Mouse (Mus musculus): ENCODE results near the gene Rere. TPM values are rescaled to one million over a fixed set of nuclear protein-coding genes. Genes with fewer than 3 reads are reported as not detected.

Gene Rere
- total and polyA plus RNA-seq, 2 experiments from 2014 or later = 25.9 to 32.9 TPM

DNA sequence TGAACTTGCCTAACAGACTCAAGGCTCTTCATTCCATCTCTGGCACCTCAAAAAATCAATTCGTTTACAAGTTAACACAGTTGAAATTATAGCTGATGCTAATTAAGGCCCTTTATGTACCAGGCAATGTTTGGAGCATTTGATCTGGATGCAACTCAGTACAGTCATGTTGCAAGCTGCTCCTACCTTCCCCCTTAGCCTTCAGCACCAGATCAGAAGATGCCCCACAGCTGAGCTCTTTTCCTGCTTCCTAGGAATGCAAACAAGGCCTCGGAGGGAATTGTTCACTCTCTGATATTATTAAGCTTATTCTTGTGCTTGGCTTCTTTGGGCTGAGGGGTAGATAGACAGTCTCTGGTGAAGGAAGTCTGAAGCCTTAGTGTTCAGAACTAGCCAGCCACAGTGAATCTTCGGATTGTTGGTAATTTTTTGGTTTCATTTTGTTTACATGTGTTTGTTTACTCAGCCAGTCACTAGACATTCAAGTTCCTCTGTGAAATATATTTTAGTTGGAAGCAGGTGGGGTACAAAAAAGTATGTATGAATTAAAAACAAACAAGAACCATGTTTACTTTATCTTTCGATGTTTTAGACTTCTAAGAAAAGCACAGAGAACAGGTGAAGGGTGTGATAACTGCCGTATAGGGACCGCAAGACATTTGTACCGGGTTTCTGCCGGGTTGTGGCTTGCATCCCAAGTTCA, 306.3 kb downstream of the Rere start:
- Histone ChIP-seq H3K36me3 (ENCODE audit: insufficient read depth, low read length) (no peaks in the 10 kb centered on the region), H3K9ac (replicated peaks; ENCODE audit: low read length) (no peak overlapping the region), H3K9me3 (ENCODE audit: low read length) (no peaks in the 10 kb centered on the region), H3K27ac (peak overlapping the region; percentile 45; the same call in 1 of the 2 replicates), H3K27me3 (ENCODE audit: insufficient read depth, low read length) (no peaks in the 10 kb centered on the region), H3K4me2 (ENCODE audit: low read depth, low read length) (no peak overlapping the region), H3K4me3 (ENCODE audit: low read length) (no peak overlapping the region), H3K4me1 (ENCODE audit: insufficient read depth, low read length) (peaks cover 33% of the 10 kb centered on the region)
- 79% methylated on average over 8 of the region's 8 CpGs for WGBS
- DNase-seq (ENCODE audit: low spot score) (no peak), ATAC-seq (no peak)
- TF ChIP-seq CTCF (IDR thresholded peaks at IDR 0.05; ENCODE audit: low read depth) = no peak

GRCm38 (mm10) chr4:150588300-150588621, 306.8 kb downstream of the Rere start:
- ATAC-seq (no peak), DNase-seq (ENCODE audit: low spot score) (no peak)
- Histone ChIP-seq H3K4me1 (ENCODE audit: insufficient read depth, low read length) (peaks cover 29% of the 10 kb centered on the region), H3K27ac (no peak overlapping the region), H3K4me3 (ENCODE audit: low read length) (no peak overlapping the region), H3K9ac (replicated peaks; ENCODE audit: low read length) (no peak overlapping the region), H3K4me2 (ENCODE audit: low read depth, low read length) (no peak overlapping the region), H3K36me3 (ENCODE audit: insufficient read depth, low read length) (no peaks in the 10 kb centered on the region), H3K27me3 (ENCODE audit: insufficient read depth, low read length) (no peaks in the 10 kb centered on the region), H3K9me3 (ENCODE audit: low read length) (no peaks in the 10 kb centered on the region)
- WGBS = 69% methylated on average over 2 of the region's 2 CpGs
- no peak for TF ChIP-seq CTCF (IDR thresholded peaks at IDR 0.05; ENCODE audit: low read depth)

GRCm38 (mm10) chr4:150590621-150591282, 309.3 kb downstream of the Rere start:
- ATAC-seq (no peak), DNase-seq (ENCODE audit: low spot score) (no peak)
- no peak overlapping the region for H3K4me2 ChIP-seq (ENCODE audit: low read depth, low read length)
- H3K4me3 ChIP-seq (ENCODE audit: low read length) = no peak overlapping the region
- no peaks in the 10 kb centered on the region for H3K36me3 ChIP-seq (ENCODE audit: insufficient read depth, low read length)
- H3K27ac ChIP-seq = no peak overlapping the region
- WGBS = 39% methylated on average over 3 of the region's 3 CpGs
- no peaks in the 10 kb centered on the region for H3K27me3 ChIP-seq (ENCODE audit: insufficient read depth, low read length)
- H3K4me1 ChIP-seq (ENCODE audit: insufficient read depth, low read length) = peaks cover 13% of the 10 kb centered on the region
- no peaks in the 10 kb centered on the region for H3K9me3 ChIP-seq (ENCODE audit: low read length)
- TF ChIP-seq CTCF (IDR thresholded peaks at IDR 0.05; ENCODE audit: low read depth) = no peak
- H3K9ac ChIP-seq (replicated peaks; ENCODE audit: low read length) = no peak overlapping the region

DNA sequence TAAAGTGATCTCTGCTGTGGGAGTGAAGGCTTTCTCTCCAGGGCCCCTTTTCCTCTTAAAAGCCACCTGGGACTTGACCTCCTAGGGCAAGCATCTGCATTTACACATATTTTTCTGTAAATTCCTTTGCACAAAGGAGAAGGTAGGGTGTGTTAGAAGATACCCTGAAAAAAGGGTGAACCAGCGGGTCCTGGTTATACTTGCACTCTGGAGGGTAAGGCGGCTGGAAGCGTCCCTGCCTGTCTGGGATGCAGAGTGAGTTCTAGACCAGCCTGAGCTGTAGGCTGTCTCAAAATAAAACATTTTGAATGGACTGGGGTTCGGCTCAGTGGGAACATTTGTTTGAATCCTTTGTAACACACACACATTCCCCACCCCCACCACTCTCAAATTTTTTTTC, 310.2 kb downstream of the Rere start:
- Histone ChIP-seq H3K9ac (replicated peaks; ENCODE audit: low read length) (no peak overlapping the region), H3K27ac (no peak overlapping the region), H3K27me3 (ENCODE audit: insufficient read depth, low read length) (no peaks in the 10 kb centered on the region), H3K4me1 (ENCODE audit: insufficient read depth, low read length) (peaks cover 10% of the 10 kb centered on the region), H3K9me3 (ENCODE audit: low read length) (no peaks in the 10 kb centered on the region), H3K4me3 (ENCODE audit: low read length) (no peak overlapping the region), H3K4me2 (ENCODE audit: low read depth, low read length) (no peak overlapping the region), H3K36me3 (ENCODE audit: insufficient read depth, low read length) (no peaks in the 10 kb centered on the region)
- WGBS = 70% methylated on average over 4 of the region's 4 CpGs
- no peak for ATAC-seq
- no peak for TF ChIP-seq CTCF (IDR thresholded peaks at IDR 0.05; ENCODE audit: low read depth)
- no peak for DNase-seq (ENCODE audit: low spot score)

DNA sequence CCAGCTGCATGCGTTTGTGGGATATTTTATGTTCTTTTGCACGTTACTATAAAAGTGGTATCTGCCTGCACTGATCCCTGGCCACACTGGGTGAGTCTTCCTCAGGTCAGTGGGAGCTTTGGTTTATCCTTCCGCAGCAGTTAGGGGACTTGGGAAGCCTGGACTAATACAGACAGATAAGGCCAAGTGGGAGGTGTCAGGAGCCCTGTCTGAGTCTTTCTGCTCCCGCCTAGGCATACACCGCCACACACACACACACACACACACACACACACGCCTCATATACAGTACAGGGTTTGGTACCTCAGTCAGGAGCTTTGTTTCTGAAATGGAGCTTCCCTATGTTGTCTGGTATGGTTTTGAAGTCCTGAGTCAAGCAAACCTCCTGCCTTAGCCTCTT, 310.6 kb downstream of the Rere start:
- Histone ChIP-seq H3K4me3 (ENCODE audit: low read length) (no peak overlapping the region), H3K9me3 (ENCODE audit: low read length) (no peaks in the 10 kb centered on the region), H3K27ac (no peak overlapping the region), H3K4me2 (ENCODE audit: low read depth, low read length) (no peak overlapping the region), H3K9ac (replicated peaks; ENCODE audit: low read length) (no peak overlapping the region), H3K36me3 (ENCODE audit: insufficient read depth, low read length) (no peaks in the 10 kb centered on the region), H3K4me1 (ENCODE audit: insufficient read depth, low read length) (peaks cover 10% of the 10 kb centered on the region), H3K27me3 (ENCODE audit: insufficient read depth, low read length) (no peaks in the 10 kb centered on the region)
- DNase-seq (ENCODE audit: low spot score) (no peak), ATAC-seq (no peak)
- no peak for TF ChIP-seq CTCF (IDR thresholded peaks at IDR 0.05; ENCODE audit: low read depth)
- 75% methylated on average over 6 of the region's 6 CpGs for WGBS

GRCm38 (mm10) chr4:150593473-150594217, 312.2 kb downstream of the Rere start:
- Histone ChIP-seq H3K4me2 (ENCODE audit: low read depth, low read length) (no peak overlapping the region), H3K36me3 (ENCODE audit: insufficient read depth, low read length) (no peaks in the 10 kb centered on the region), H3K27ac (no peak overlapping the region), H3K4me1 (ENCODE audit: insufficient read depth, low read length) (peaks cover 15% of the 10 kb centered on the region), H3K27me3 (ENCODE audit: insufficient read depth, low read length) (no peaks in the 10 kb centered on the region), H3K4me3 (ENCODE audit: low read length) (no peak overlapping the region), H3K9me3 (ENCODE audit: low read length) (no peaks in the 10 kb centered on the region), H3K9ac (replicated peaks; ENCODE audit: low read length) (no peak overlapping the region)
- ATAC-seq (no peak), DNase-seq (ENCODE audit: low spot score) (no peak)
- TF ChIP-seq CTCF (IDR thresholded peaks at IDR 0.05; ENCODE audit: low read depth) = no peak
- WGBS = 83% methylated on average over 4 of the region's 4 CpGs
